Mouse (Mus musculus) neural tube, embryonic 13.5 days (tissue): ENCODE measurements around the gene Dlx5. TPM values are rescaled to one million over a fixed set of nuclear protein-coding genes. Genes with fewer than 3 reads are reported as not detected.
A peak's percentile ranks its signal among the peaks of the same experiment; 100 is the strongest.

ENCODE experiments used
- ATAC-seq: fragments of 200-750 bp; cut with Nextera tagmentation; 2 replicates; pipeline ENCODE4 v1.8.0; 2017; ENCODE audit warnings: low read depth, mild to moderate bottlenecking, moderate TSS enrichment, moderate library complexity
- H3K27ac ChIP-seq: fragments of 300-500 bp; sonication (generic); replicated peaks from 2 replicates; pipeline ENCODE4 v1.5.1; 2015; ENCODE audit warnings: moderate library complexity, mild to moderate bottlenecking, inconsistent platforms
- H3K27me3 ChIP-seq: fragments of 300-500 bp; sonication (generic); 2 replicates; pipeline ENCODE4 v1.6.1; 2015; ENCODE audit warnings: mild to moderate bottlenecking, inconsistent platforms
- H3K36me3 ChIP-seq: fragments of 300-500 bp; sonication (generic); 2 replicates; pipeline ENCODE4 v1.6.1; 2015; ENCODE audit warnings: mild to moderate bottlenecking, inconsistent platforms
- H3K4me1 ChIP-seq: fragments of 300-500 bp; sonication (generic); replicated peaks from 2 replicates; pipeline ENCODE4 v1.6.1; 2015; ENCODE audit warnings: inconsistent platforms
- H3K4me2 ChIP-seq: fragments of 300-500 bp; sonication (generic); 2 replicates; pipeline ENCODE4 v1.6.1; 2015; ENCODE audit warnings: inconsistent platforms, mild to moderate bottlenecking, moderate library complexity
- H3K4me3 ChIP-seq: fragments of 300-500 bp; sonication (generic); 2 replicates; pipeline ENCODE4 v1.5.1; 2015; ENCODE audit warnings: mild to moderate bottlenecking, inconsistent platforms
- H3K9ac ChIP-seq: fragments of 300-500 bp; sonication (generic); 2 replicates; pipeline ENCODE4 v1.6.1; 2015; ENCODE audit warnings: moderate library complexity, mild to moderate bottlenecking, inconsistent platforms
- H3K9me3 ChIP-seq: fragments of 300-500 bp; sonication (generic); 2 replicates; pipeline ENCODE4 v1.6.1; 2016; ENCODE audit warnings: inconsistent platforms
- WGBS: fragments of 180-500 bp; shearing (Covaris S2); methylation state at CpG from one replicate; pipeline ENCODE4 v1.1.7; 2015; 5-methylcytosine and 5-hydroxymethylcytosine counted together
- polyA plus RNA-seq: library from polyadenylated mRNA; unstranded; fragments of >200 nt; fragmentation: Nextera tagmentation; extraction: Ambion mirVana; gene quantifications from 2 replicates; pipeline ENCODE4 v1.2.1, GENCODE M21; 2015

The Dlx5 gene
- 0.40 and 1.2 TPM in 2 replicates for polyA plus RNA-seq

- Histone ChIP-seq H3K27me3 (peaks cover 85% of the 10 kb centered on the region), H3K9me3 (no peaks in the 10 kb centered on the region), H3K9ac (peak within 1 kb of the TSS; percentile 22), H3K27ac (no peak within 1 kb of the TSS), H3K4me1 (peaks cover 24% of the 10 kb centered on the region), H3K36me3 (no peaks in the 10 kb centered on the region), H3K4me3 (peak within 1 kb of the TSS; percentile 41), H3K4me2 (peak within 1 kb of the TSS; percentile 59)
- WGBS: under 1% methylated on average over 37 of the region's 42 CpGs
- ATAC-seq: peak; percentile 55
These were observed at the start of gene Dlx5 for GRCm38 (mm10) chr6:6881638-6882190. TSS of gene Dlx5 (minus strand) at chr6:6882085.

GRCm38 (mm10) chr6:6931507-6931906 lies 49.6 kb upstream of the Dlx5 start:
- H3K4me1 ChIP-seq: no peaks in the 10 kb centered on the region
- 81% methylated on average over 4 of the region's 4 CpGs for WGBS

GRCm38 (mm10) chr6:6930831-6931230 lies 48.9 kb upstream of the Dlx5 start:
- WGBS: 82% methylated on average over 4 of the region's 4 CpGs
- no peak for ATAC-seq
- no peaks in the 10 kb centered on the region for H3K9me3 ChIP-seq

More at GRCm38 (mm10) chr6:6931507-6931906, 49.6 kb upstream of the Dlx5 start:
- Histone ChIP-seq H3K27ac (no peak overlapping the region), H3K27me3 (no peaks in the 10 kb centered on the region), H3K9me3 (no peaks in the 10 kb centered on the region), H3K4me2 (no peak overlapping the region), H3K4me3 (no peak overlapping the region), H3K36me3 (no peaks in the 10 kb centered on the region), H3K9ac (no peak overlapping the region)
- no peak for ATAC-seq

GRCm38 (mm10) chr6:6925264-6925663 lies 43.4 kb upstream of the Dlx5 start:
- H3K4me1 ChIP-seq: no peaks in the 10 kb centered on the region
- H3K9ac ChIP-seq: no peak overlapping the region
- H3K36me3 ChIP-seq: no peaks in the 10 kb centered on the region
- no peak overlapping the region for H3K4me3 ChIP-seq
- no peak overlapping the region for H3K27ac ChIP-seq
- H3K9me3 ChIP-seq: no peaks in the 10 kb centered on the region
- H3K4me2 ChIP-seq: no peak overlapping the region
- no peak for ATAC-seq
- no peaks in the 10 kb centered on the region for H3K27me3 ChIP-seq
- WGBS: 42% methylated on average over 1 of the region's 1 CpGs

More at GRCm38 (mm10) chr6:6930831-6931230, 48.9 kb upstream of the Dlx5 start:
- H3K4me1 ChIP-seq: no peaks in the 10 kb centered on the region
- H3K27me3 ChIP-seq: no peaks in the 10 kb centered on the region
- H3K4me3 ChIP-seq: no peak overlapping the region
- H3K27ac ChIP-seq: no peak overlapping the region
- no peak overlapping the region for H3K4me2 ChIP-seq
- no peak overlapping the region for H3K9ac ChIP-seq
- H3K36me3 ChIP-seq: no peaks in the 10 kb centered on the region

GRCm38 (mm10) chr6:6917334-6917733 lies 35.4 kb upstream of the Dlx5 start:
- Histone ChIP-seq H3K9ac (no peak overlapping the region), H3K27ac (no peak overlapping the region), H3K9me3 (no peaks in the 10 kb centered on the region), H3K4me3 (no peak overlapping the region), H3K4me1 (no peaks in the 10 kb centered on the region), H3K4me2 (no peak overlapping the region), H3K27me3 (no peaks in the 10 kb centered on the region), H3K36me3 (no peaks in the 10 kb centered on the region)
- WGBS: 90% methylated on average over 4 of the region's 4 CpGs
- no peak for ATAC-seq

GRCm38 (mm10) chr6:6915526-6915915 lies 33.6 kb upstream of the Dlx5 start:
- no peak for ATAC-seq

GRCm38 (mm10) chr6:6914849-6915525 lies 33.1 kb upstream of the Dlx5 start:
- Histone ChIP-seq H3K4me2 (no peak overlapping the region), H3K9ac (no peak overlapping the region), H3K27me3 (no peaks in the 10 kb centered on the region), H3K4me1 (no peaks in the 10 kb centered on the region), H3K36me3 (no peaks in the 10 kb centered on the region), H3K27ac (no peak overlapping the region), H3K9me3 (no peaks in the 10 kb centered on the region), H3K4me3 (no peak overlapping the region)
- 37% methylated on average over 5 of the region's 5 CpGs for WGBS
- peak; percentile 67 for ATAC-seq

More at GRCm38 (mm10) chr6:6915526-6915915, 33.6 kb upstream of the Dlx5 start:
- Histone ChIP-seq H3K4me1 (no peaks in the 10 kb centered on the region), H3K27me3 (no peaks in the 10 kb centered on the region), H3K9me3 (no peaks in the 10 kb centered on the region), H3K9ac (no peak overlapping the region), H3K36me3 (no peaks in the 10 kb centered on the region), H3K4me3 (no peak overlapping the region), H3K27ac (no peak overlapping the region), H3K4me2 (no peak overlapping the region)
- WGBS: 61% methylated on average over 9 of the region's 9 CpGs

GRCm38 (mm10) chr6:6914304-6914703 lies 32.4 kb upstream of the Dlx5 start:
- no peak overlapping the region for H3K9ac ChIP-seq
- no peak overlapping the region for H3K4me2 ChIP-seq
- WGBS: 88% methylated on average over 1 of the region's 1 CpGs
- H3K9me3 ChIP-seq: no peaks in the 10 kb centered on the region
- H3K27me3 ChIP-seq: no peaks in the 10 kb centered on the region
- no peak overlapping the region for H3K4me3 ChIP-seq
- ATAC-seq: no peak
- no peaks in the 10 kb centered on the region for H3K36me3 ChIP-seq
- no peak overlapping the region for H3K27ac ChIP-seq
- no peaks in the 10 kb centered on the region for H3K4me1 ChIP-seq

- WGBS: 74% methylated on average over 8 of the region's 8 CpGs
These were observed 27.7 kb upstream of the Dlx5 start for GRCm38 (mm10) chr6:6909586-6909985.

GRCm38 (mm10) chr6:6890047-6890446 lies 8.2 kb upstream of the Dlx5 start:
- no peaks in the 10 kb centered on the region for H3K36me3 ChIP-seq
- H3K27ac ChIP-seq: no peak overlapping the region
- H3K4me1 ChIP-seq: no peaks in the 10 kb centered on the region
- no peaks in the 10 kb centered on the region for H3K9me3 ChIP-seq
- peaks cover 24% of the 10 kb centered on the region for H3K27me3 ChIP-seq
- no peak for ATAC-seq
- H3K9ac ChIP-seq: no peak overlapping the region
- WGBS: 67% methylated on average over 6 of the region's 6 CpGs
- no peak overlapping the region for H3K4me3 ChIP-seq
- no peak overlapping the region for H3K4me2 ChIP-seq

More at GRCm38 (mm10) chr6:6909586-6909985, 27.7 kb upstream of the Dlx5 start:
- no peak overlapping the region for H3K9ac ChIP-seq
- ATAC-seq: no peak
- no peak overlapping the region for H3K4me3 ChIP-seq
- no peaks in the 10 kb centered on the region for H3K4me1 ChIP-seq
- no peak overlapping the region for H3K27ac ChIP-seq
- no peak overlapping the region for H3K4me2 ChIP-seq
- H3K27me3 ChIP-seq: no peaks in the 10 kb centered on the region
- H3K9me3 ChIP-seq: no peaks in the 10 kb centered on the region
- H3K36me3 ChIP-seq: no peaks in the 10 kb centered on the region

GRCm38 (mm10) chr6:6886225-6886624 lies 4.3 kb upstream of the Dlx5 start:
- Histone ChIP-seq H3K27me3 (peaks cover 53% of the 10 kb centered on the region), H3K4me1 (peaks cover 9% of the 10 kb centered on the region), H3K36me3 (no peaks in the 10 kb centered on the region), H3K4me2 (no peak overlapping the region), H3K9me3 (no peaks in the 10 kb centered on the region), H3K27ac (no peak overlapping the region), H3K9ac (no peak overlapping the region), H3K4me3 (no peak overlapping the region)
- ATAC-seq: no peak
- WGBS: 83% methylated on average over 3 of the region's 3 CpGs

GRCm38 (mm10) chr6:6884897-6885296 lies 3.0 kb upstream of the Dlx5 start:
- Histone ChIP-seq H3K9me3 (no peaks in the 10 kb centered on the region), H3K9ac (no peak overlapping the region), H3K27ac (no peak overlapping the region), H3K4me1 (peaks cover 18% of the 10 kb centered on the region), H3K4me3 (no peak overlapping the region), H3K4me2 (peak overlapping the region; percentile 25; the same call in 1 of the 2 replicates), H3K27me3 (peaks cover 67% of the 10 kb centered on the region), H3K36me3 (no peaks in the 10 kb centered on the region)
- ATAC-seq: peak; percentile 68; the same call in 1 of the 2 replicates
- 1% methylated on average over 12 of the region's 12 CpGs for WGBS
